Mouse (Mus musculus): ENCODE measurements around the gene Mlec.

DNA sequence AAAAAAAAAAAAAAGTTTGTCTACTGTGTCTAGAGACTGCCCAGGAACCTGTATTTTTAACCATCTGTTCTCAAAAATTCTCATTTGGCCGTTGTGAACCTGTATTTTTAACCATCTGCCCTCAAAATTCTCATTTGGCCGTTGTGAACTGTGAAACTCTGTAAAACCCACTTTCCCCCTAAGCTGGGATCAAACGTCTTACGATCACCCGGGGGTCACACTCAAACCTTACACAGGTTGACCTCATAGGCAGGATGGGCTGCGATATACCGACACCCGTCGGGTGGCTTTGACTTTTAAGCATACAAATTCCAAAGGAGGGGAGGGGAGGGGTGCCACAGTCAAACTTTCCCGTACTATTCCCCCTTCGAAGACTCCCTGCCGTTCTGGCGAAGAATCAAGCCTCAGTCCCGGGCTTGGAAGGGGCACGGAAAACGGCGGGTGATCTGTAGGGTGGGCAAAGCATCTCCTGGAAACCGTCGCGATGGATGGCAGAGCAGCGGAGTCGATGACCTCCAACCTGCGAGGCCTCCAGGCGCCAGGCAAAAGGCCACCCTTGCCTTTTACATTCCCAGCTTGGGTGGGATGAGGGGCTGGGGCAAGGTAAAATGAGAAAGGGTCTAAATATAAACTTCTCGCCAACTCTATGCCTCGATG lies 918 bp downstream of the Mlec start:
- TF ChIP-seq CTCF (IDR thresholded peaks at IDR 0.05) (no peak), EP300 (IDR thresholded peaks at IDR 0.05) (no peak)

Data from lung, postnatal 0 days (tissue).